Mouse (Mus musculus): ENCODE data around the gene Ccl1.
A peak's percentile ranks its signal among the peaks of the same experiment; 100 is the strongest.

Gene Ccl1

DNA sequence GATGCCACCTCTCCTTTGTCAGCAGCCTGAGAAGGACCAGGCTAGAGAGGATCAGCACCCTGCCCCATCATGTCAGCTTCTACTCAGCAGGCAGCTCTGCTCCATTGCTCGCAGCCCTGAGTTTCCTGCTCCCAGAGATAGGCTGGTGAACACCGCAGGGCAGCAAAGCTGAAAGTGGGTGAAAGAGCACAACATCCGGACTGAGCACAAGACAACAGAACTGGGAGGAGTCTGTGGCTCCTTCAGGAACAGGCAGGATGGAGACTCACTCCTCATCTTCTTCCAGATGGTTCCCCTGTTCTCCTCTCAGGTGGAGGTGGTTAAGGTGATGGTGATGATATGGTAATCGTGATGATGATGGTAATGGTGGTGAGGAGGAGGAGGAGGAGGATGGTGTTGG lies at the start of gene Ccl1:
Gene Ccl1, minus strand, starts transcription at position 101 of the 400 bp plus-strand sequence.
- DNase-seq: no peak

DNA sequence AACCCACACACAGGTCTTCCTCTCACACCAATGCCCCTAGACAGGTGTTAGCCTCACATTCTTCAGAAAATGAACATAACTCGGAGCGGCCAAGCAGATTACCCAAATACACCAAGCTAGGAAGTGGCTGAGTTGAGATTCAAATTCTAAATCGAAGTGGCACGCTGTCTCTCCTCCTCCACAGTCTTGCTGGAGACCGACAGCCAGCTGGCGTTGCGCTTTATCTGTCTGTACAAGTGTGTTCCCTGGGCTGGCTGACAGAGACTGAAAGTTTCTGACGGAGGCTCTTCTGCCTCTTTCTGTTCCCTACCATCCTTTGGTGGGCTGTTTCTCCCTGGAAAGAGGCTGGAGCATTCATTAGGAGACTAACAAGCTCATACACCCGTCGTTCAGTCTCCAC lies 45.5 kb upstream of the Ccl1 start:
- peak; percentile 42 for DNase-seq

DNA sequence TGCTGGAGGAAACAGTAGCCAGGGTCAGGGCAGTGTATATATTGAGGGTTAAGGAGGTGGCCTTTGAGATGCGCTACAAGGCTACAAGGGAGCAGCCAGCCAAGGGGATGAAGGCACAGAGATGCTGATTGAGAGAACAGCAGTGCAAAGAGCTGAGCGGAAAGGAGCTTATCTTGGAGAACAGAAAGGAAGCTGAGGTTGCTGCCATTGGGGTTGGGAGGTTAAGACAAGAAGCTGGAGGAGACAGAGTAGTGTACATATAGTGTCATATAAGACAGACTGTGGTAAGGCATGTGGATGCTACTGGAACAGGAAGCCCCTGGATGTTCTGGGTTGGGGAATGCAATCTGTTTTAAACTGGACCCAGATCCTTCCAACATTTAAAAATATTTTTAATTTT lies 35.4 kb upstream of the Ccl1 start:
- no peak for DNase-seq

GRCm38 (mm10) chr11:82340416-82340815 lies 34.9 kb upstream of the Ccl1 start:
- DNase-seq: no peak

DNA sequence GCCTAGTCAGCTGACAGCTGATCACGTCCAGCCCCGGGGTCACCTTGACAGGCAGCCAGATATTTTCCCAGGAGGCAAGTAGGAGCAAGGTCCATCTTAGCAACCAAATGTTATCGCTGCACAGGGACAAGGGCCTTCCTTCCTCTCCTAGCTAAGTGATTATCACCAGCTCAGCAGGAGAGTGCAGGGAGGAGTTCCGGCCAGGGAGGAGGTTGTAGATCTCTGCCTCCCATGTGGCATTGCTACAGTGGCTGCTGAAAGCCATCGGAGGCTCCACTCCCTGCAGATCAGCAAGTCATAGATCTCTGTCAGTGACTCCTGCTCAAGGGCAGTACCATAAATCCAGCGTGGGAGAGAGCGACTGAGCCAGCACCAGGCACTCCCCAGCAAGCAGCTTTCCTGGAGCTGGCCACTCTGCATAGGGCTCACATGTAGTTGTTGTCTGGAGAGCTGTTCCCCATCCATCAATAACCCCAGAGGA lies 34.5 kb upstream of the Ccl1 start:
- DNase-seq: no peak

DNA sequence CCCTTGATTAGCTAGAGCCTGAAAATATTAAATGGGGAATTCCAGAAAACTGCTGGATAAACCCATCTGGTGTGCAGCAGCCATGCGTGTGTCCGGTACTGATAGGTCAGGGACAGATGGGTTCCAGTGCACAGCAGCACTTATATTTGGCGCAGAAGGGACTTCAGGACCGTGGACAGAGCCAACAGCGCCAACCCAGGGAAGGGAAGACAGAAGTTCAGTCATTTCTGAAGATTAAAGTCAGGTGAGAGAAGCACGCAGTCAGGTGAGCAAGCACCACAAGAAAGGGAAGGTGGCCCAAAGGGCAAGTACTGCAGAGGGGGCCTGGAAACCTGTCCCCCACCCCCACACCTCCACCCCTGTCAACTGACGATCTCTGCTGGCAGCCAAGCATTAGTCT lies 7.7 kb upstream of the Ccl1 start:
- no peak for DNase-seq

- DNase-seq: no peak
Observed at GRCm38 (mm10) chr11:82310336-82311045, 5.0 kb upstream of the Ccl1 start.

- no peak for DNase-seq
Observed at GRCm38 (mm10) chr11:82297895-82298294, 7.6 kb downstream of the Ccl1 start.

DNA sequence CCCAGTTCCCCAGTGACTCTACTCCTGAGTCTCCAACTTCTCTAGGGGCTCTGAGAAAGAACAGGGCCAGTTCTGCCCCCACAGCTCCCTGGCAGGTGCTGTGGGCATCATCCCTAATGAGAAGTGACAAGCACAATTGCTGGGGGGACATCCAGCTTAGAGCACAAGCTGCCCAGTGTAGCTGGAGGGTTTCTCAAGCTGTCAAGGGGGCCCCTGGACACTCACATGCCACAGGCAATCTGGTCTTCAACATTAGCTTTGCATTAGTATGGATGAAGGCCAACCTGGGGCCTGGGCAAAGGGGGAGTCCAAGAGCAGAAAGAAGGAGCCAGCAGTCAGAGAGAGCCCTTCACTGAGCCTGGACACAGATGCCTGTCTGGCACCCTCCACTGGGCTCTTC lies 14.6 kb downstream of the Ccl1 start:
- DNase-seq: no peak

DNA sequence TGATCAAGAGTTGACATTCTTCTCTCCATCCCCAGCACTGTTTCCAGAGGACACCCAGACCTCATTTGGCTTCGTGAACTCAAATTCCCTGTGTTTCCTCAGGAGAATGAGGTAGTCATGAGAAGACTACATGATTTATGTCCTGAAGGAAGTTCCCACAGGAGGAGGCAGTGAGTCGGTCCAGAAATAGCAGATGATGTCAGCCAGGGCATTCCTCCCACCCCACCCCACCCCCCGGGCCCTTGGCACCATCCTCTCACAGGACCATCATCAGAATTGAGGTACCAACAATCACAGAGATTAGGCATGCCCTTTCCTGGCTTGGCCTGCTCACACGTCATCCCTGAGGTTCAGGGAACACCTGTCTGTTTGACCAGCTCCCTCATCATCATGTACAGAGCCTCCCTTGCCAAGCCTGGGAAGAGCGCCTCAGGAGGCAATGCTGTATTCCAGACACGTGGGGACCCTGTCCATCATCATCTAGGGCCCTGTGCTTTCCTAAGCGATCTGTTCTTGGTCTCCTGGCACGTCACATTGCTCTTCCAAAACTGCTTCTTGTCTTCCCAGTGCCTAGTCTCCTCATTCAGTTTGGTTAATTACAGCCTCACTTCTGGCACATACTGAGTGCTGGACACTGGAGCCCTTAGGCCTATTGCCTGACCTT lies 31.2 kb downstream of the Ccl1 start:
- DNase-seq: peak; percentile 5

- no peak for DNase-seq
Observed at GRCm38 (mm10) chr11:82259131-82259530, 46.4 kb downstream of the Ccl1 start.

GRCm38 (mm10) chr11:82255601-82256000 lies 49.9 kb downstream of the Ccl1 start:
- peak; percentile 21 for DNase-seq

- peak; percentile 6 for DNase-seq
Observed at GRCm38 (mm10) chr11:82253421-82253820, 52.1 kb downstream of the Ccl1 start.

DNA sequence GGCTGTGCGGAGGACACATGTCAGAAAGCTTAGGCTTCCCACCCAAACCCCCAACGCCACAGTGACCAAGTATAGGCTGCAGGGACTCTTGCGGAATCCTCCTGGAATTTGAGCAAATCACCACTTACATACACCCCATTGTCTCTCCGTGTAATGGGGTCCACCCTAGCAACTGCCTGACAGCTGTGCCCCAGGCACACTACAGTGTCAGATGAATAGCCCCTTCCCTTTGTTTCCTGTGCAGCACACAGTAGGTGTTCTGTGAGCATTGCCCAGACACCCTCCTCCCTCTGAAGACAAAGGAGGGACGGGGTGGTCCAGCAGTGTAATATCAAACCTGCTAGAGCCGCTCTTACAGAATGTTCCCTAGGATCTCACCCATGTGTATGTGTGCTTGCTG lies 54.2 kb downstream of the Ccl1 start:
- no peak for DNase-seq

DNA sequence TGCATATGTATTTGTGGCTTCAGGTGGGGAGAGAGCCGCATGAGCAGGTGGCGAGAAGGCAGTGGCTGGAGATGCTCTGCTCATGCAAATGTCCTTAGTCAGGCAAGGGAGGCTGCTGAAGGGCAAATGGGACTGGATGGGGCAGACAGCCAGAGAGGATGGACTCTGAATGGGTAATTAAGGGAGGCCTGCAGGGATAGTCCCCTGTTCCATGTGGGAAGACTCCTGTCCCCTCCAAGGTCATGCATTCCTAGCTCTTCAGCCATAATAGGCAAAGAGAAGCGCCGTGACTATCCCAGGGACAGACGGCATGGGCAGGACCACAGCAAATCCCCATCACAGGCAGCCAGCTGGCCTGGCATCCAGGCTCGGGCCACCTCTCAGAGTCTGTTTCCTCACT lies 55.5 kb downstream of the Ccl1 start:
- no peak for DNase-seq

DNA sequence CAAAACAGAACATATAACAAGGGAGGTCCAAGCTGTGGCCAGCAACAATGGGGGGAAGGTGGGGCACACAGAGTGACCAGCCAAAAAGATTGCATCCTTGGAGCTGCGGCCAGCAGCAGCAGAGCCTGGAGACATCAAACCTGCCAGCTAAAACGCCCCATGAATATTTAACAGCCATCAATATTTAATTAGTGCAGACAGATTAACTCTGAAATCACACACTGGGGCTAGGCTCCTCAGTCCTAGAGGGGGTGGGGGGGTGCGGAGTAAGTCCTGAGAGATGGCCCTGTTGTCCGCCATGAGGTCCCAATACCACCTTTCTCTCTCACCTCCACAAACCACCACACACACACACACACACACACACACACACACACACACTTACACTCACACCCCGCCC lies 68.1 kb downstream of the Ccl1 start:
- DNase-seq: no peak

DNA sequence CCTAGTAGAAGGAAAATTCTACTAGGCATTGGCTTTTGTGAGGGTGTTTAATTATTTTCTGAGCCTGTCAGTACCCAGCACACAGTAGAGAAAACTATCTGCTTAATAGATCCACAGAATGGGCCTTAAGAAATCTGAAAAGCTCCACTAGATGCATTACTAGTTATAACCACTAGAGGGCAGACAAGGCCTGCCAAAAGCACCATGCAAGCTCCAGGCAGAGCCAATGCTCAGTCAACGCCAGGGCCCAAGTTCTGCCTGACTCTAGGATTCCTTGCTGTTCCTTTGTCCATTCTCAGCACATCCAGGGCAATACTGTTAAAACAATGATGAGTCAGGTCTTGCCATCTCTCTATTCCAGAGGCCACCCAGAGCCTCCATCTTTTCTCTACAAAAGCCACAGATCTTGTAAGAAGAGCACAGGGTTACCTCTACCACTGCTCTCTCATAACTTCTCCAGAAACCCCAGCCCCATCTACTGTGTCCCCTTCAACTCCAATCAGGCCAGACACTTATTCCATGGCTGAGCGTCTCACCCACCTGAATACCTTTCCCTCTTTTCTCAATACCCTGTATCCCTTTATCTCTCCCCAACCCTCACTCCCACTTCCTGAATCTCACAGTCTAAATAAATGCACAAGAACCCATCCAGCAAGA lies 69.8 kb downstream of the Ccl1 start:
- no peak for DNase-seq

DNA sequence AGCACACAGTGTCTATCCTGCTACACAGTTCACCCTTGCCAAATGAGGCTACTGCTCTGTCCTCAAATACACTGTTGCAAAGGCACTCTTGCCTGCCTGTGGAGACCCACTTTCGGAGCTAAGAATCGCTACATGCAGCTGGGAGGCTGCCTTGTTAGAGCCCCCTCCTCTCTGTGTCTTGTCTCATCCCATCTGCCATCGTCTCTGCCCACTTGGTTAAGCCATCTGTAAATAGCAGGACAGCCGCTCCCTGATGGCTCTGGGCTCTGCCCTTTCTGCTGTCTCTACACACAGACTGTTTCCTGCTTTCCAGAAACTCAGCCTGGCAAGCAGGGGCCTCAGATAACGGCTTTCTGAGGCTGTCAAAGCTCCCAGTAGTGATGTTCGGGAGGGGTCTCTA lies 71.5 kb downstream of the Ccl1 start:
- no peak for DNase-seq

DNA sequence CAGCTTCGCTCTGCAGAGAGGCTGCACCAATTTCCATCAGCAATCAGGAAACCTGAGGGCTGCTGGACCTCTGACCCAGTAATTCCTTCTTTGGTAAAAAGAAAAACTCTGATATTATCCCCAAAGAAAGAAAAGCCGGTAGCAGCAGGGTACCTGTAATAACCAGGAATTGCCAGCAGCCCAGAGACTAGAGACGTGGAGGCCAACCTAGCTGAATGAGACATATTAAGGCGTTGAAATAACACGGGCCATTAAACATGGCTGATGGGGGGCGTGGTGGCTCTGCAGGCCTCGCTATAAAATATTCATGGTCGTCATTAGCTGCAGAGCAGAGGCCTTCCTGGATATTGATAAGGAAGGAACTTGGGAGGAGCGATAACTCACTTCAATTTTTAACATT lies 78.5 kb downstream of the Ccl1 start:
- DNase-seq: no peak

GRCm38 (mm10) chr11:82225936-82226335 lies 79.6 kb downstream of the Ccl1 start:
- DNase-seq: no peak

GRCm38 (mm10) chr11:82216531-82216930 lies 89.0 kb downstream of the Ccl1 start:
- no peak for DNase-seq

GRCm38 (mm10) chr11:82214405-82214804 lies 91.1 kb downstream of the Ccl1 start:
- no peak for DNase-seq

GRCm38 (mm10) chr11:82206960-82207488 lies 98.5 kb downstream of the Ccl1 start:
- DNase-seq: no peak

DNA sequence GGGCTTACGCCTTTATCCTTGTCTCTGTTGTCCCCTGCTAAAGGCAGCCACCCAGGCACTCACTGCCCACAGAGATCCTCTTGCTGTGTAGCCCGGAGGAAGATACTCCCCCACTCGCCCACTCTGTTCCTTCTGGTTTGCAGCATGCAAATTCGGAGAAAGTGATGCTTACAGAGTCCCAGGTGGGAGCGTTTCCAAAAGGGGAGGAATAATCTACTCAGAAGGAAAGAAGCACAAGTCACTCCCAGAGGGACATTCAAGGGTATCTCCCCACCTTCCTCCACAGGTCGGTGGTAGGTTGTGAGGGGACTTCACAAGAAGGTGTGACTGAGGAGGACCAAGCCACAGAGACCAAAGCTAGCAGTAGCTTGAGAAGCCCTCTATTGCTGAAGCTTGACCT lies 100.3 kb downstream of the Ccl1 start:
- no peak for DNase-seq

Measured in layer of hippocampus, adult 9-11 months (tissue).